Mouse (Mus musculus): Measurements from ENCODE around the gene 4921504E06Rik.

GRCm38 (mm10) chr2:19431614-19432323 lies 121.9 kb downstream of the 4921504E06Rik start:
- no peak for TF ChIP-seq CTCF (IDR thresholded peaks at IDR 0.05; ENCODE audit: borderline replicate concordance, insufficient read depth, low read length)
- TF ChIP-seq POLR2A (IDR thresholded peaks at IDR 0.05; ENCODE audit: low read depth, low read length): no peak

All from embryonic fibroblast, embryonic 13.5 days (primary cell).